Mouse (Mus musculus) layer of hippocampus, adult 2 months (tissue): ENCODE data around the gene Fam234b. TPM values are rescaled to one million over a fixed set of nuclear protein-coding genes. Genes with fewer than 3 reads are reported as not detected.

ENCODE experiments used
- DNase-seq, 2 experiments: peaks; one replicate each; pipeline ENCODE4 v3.0.0; 2022; ENCODE audit warnings: low spot score in 2 of 2
- H3K27ac ChIP-seq: fragments of 200-600 bp; 2 replicates; pipeline ENCODE4 v1.8.1; 2022
- H3K4me3 ChIP-seq: fragments of 200-600 bp; 2 replicates; pipeline ENCODE4 v1.8.1; 2022; ENCODE audit warnings: mild to moderate bottlenecking
- CTCF ChIP-seq: fragments of 200-600 bp; conservative IDR thresholded peaks from 2 replicates; pipeline ENCODE4 v1.8.1; 2022; ENCODE audit warnings: antibody characterized with exemption, mild to moderate bottlenecking, moderate library complexity
- long read RNA-seq, 2 experiments: library from polyadenylated mRNA; stranded (forward); transcript quantifications; one replicate each; pipeline ENCODE4 v2.0.0; 2021; ENCODE audit warnings: borderline mapping rate in 2 of 2
- total RNA-seq, 2 experiments: library from RNA; stranded (reverse); gene quantifications; 2 replicates each; pipeline ENCODE4 v1.2.3; 2021

Gene Fam234b
- 100 to 1,000 TPM; 161 to 166 TPM for total RNA-seq
- long read RNA-seq, experiment 1, full-length matches to known transcripts = 98 of 137 reads
- long read RNA-seq, experiment 1, partial matches to known transcripts = 21 of 137 reads
- long read RNA-seq, experiment 1, other reads (novel, unspliced or antisense) = 18 of 137 reads
- long read RNA-seq, experiment 2, full-length matches to known transcripts = 149 of 214 reads
- long read RNA-seq, experiment 2, partial matches to known transcripts = 34 of 214 reads
- long read RNA-seq, experiment 2, other reads (novel, unspliced or antisense) = 31 of 214 reads

DNA sequence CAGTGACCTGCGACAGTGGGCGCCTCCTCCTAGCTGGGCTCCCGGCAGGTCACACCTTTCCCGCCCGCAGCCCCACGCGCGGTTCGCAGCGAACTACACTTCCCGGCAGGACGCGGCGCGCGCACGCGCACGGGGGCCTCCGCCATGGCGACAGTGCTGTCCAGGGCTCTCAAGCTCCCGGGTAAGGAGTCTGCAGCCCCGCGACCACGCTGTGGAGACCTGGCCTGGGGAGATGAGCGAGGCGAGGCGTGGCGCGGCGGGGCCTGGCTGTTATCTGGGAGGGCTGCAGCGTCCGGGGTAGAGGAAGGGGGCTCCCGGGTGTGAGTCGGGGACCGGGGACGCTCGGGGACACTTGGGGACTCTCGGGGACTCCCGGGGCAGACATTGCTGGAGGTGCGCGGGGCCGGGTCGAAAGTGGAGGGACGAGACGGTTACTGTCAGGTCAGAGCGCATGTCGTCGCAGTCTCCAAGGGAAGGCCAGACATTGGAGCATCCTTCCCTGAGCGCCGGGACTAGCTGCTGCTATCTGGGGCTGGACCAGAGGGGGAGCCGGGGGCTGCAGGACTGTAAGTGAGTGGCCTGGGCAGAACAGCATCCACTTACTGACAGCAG lies at the start of gene Fam234b, which contains the start of gene Hebp1:
Gene Fam234b, plus strand, starts transcription at position 57 of the 612 bp plus-strand sequence.
Gene Hebp1, minus strand, starts transcription at position 102 of the 612 bp plus-strand sequence.
- Histone ChIP-seq H3K4me3 (peak within 1 kb of the TSS; percentile 86), H3K27ac (peak within 1 kb of the TSS; percentile 96)
- peak; percentile 52 for TF ChIP-seq CTCF
- DNase-seq = peak; percentile 84 to 89

DNA sequence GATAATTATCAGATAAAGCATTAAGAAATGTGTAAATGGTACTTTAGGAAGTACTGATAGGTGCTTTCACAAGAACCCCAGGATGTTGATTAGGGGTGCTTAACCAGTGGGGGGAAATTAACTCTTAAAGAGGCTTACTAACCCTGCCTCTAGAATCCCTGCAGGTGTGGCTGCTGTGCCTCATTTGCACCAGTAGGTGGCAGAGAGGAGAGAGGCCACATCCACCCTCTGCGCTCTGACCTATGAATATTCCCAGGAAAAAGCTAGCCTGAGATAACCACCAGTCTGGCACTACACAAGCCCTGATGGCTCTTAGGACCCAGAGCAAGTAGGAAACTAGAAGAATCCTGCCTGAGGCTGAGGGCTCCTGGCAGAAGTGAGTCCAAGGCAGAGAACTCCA lies 49.3 kb upstream of the Fam234b start:
- peak in 1 of 2 experiments; percentile 29 for DNase-seq
- TF ChIP-seq CTCF = peak; percentile 87
- no peak overlapping the region for H3K4me3 ChIP-seq
- no peak overlapping the region; the same call in 1 of the 2 replicates for H3K27ac ChIP-seq

DNA sequence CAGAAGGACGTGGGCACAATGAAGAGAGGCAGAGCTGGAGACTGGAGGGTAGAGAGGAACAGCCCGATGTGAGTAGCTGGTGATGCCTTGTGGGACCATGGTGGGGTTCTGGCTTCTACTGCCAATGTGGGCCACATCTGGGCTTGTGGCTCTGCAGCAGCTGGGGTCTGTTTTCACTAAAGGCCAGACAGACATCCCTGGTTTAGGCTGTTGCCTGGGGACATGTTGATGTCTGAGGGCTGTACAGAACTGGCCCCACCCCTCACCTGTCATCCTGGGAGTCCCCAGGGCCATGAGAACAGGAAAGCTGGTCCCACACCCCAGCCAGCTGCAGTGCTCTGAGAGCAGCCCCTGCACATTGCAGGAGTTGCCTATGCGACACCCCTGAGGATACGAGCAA lies 48.6 kb upstream of the Fam234b start:
- H3K4me3 ChIP-seq = no peak overlapping the region
- peak in 1 of 2 experiments; percentile 6 for DNase-seq
- TF ChIP-seq CTCF = no peak
- H3K27ac ChIP-seq = peak overlapping the region; percentile 53; the same call in 1 of the 2 replicates

DNA sequence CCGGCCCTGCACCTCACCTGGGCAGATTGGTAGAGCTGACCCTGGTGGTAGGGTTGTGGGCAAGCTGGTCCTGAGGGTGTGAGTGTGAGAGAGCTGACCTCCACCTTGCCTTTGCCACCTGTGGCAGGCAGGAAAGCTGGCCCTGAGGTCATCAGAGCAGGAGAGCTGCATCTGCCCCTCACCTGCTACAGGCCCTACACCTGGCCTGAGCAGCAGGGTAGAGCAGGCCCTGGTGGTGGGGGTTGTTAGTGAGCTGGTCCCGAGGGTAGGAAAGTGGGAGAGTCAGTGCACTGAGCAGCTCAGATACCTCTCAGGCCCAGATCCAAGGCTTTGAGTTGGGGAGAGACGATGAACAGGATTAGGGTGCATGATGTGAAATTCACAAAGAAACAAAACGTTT lies 48.1 kb upstream of the Fam234b start:
- Histone ChIP-seq H3K27ac (peak overlapping the region; percentile 53; the same call in 1 of the 2 replicates), H3K4me3 (no peak overlapping the region)
- DNase-seq = no peak
- no peak for TF ChIP-seq CTCF

DNA sequence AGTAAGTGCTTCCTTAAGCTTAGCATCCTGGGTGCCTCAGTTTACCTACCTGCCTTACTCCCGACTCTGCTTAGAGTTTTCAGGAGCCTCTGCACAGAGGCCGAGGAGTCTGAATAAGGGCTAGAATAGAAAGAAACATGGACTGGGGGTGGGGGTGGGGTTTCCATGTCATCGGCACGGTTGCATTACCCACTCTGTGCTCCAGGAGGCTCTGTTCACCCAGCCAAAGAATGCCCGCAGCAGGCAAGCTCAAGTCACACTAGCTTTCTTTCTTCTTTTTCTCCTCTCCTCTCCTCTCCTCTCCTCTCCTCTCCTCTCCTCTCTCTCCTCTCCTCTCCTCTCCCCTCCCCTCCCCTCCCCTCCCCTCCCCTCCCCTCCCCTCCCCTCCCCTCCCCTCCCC lies 47.5 kb upstream of the Fam234b start:
- DNase-seq = no peak
- TF ChIP-seq CTCF = peak; percentile 70
- Histone ChIP-seq H3K4me3 (no peak overlapping the region), H3K27ac (peak overlapping the region; percentile 53; the same call in 1 of the 2 replicates)

DNA sequence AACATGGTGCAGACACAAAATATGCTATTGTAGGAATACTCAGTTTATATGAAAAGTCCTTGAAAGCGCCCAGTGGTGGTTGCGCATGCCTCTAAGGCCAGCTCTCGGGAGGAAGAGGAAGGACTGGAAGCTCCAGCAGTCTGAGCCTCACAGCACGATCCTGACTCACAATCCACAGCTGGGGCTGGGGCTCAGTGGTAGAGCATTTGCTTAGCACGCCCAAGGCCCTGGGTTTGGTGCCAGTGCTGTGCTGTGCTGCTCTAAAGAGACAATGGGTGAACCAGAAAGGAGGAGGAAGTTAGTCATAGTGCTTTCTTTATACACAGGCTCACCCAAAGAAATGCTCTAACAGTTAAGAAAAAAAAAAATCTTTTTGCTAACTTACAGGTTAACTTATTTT lies 44.1 kb upstream of the Fam234b start:
- DNase-seq = no peak
- TF ChIP-seq CTCF = no peak
- Histone ChIP-seq H3K27ac (peak overlapping the region; percentile 40; the same call in 1 of the 2 replicates), H3K4me3 (no peak overlapping the region)

DNA sequence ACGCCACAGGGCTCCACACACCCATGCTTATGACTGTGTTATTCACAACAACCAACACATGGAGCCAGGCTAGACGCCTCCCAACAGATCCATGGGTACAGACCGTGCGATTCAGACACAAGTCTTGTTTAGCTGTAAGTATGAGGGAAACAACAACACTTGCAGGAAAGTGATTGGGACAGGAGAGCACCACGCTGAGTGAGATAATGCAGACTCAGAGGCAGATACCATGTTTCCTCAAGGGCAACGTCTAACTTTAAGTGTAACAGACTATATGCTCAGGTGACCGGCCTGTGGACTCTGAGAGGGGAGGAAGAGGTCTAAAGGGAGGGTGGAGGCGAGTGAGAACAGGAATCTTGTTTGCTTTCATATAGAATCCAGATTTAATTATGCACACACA lies 41.2 kb upstream of the Fam234b start:
- peak overlapping the region; percentile 28; the same call in 1 of the 2 replicates for H3K27ac ChIP-seq
- no peak for TF ChIP-seq CTCF
- DNase-seq = no peak
- no peak overlapping the region for H3K4me3 ChIP-seq

DNA sequence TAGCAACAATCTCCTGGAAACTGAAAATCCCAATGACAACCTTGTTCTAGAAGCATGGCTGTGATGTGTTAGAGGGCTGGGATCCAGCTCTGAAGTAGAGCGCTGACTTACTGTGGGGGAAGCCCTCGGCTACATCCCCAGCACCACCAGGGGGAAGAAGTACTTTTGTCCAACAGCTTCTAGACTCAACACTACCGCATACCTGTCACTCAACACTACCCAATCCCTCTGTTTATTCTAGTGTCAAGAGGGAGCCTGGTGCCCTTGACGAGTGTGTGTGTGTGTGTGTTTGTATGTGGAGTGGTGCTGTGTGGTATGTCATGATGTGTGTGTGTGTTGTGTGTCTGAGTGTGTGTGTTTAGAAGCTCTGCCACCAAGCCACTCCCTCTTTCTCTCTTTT lies 40.3 kb upstream of the Fam234b start:
- peak; percentile 35 for TF ChIP-seq CTCF
- Histone ChIP-seq H3K27ac (0 out of 2 replicates have a peak overlapping the region, but pooled peaks have one; percentile 18), H3K4me3 (no peak overlapping the region)
- DNase-seq = no peak

DNA sequence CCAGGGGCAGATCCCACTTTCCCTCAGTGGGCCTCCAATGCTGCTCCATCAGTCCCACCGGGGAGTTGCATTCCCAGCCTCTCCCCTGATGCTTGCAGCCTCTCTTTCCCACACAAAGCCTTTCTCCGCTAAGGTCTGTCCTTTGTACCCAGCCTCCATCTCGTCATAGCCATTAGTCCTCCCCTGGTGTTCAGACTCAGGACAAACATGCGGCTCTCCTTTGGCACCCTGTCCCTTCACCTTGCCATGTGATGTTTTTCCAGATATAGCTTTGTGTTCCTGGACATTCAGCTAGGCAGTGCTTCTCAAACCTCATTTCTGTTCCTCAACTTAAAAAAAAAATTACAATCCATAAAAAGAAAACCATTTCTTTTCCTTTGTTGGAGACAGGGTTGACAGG lies 39.3 kb upstream of the Fam234b start:
- Histone ChIP-seq H3K4me3 (no peak overlapping the region), H3K27ac (no peak overlapping the region)
- TF ChIP-seq CTCF = no peak
- DNase-seq = no peak

DNA sequence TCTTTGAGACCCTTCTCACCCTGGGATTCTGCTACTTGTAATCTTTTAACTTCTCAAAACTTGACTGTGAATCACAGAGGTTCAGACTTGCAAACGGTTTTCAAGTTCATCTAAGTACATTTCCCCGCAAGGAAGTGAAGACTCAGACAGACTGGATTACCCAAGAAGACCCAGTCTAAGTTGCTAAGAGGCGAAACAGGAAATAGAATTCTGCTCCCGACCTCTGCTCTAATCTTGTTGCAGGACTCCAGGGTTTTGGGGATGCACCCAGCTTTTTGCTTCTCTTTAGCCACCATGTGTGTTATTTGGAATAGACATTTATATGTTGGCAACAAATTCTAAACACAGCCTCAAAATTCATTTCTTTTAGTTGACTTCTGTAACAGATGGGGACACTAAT lies 36.4 kb upstream of the Fam234b start:
- Histone ChIP-seq H3K4me3 (no peak overlapping the region), H3K27ac (no peak overlapping the region)
- no peak for DNase-seq
- no peak for TF ChIP-seq CTCF

DNA sequence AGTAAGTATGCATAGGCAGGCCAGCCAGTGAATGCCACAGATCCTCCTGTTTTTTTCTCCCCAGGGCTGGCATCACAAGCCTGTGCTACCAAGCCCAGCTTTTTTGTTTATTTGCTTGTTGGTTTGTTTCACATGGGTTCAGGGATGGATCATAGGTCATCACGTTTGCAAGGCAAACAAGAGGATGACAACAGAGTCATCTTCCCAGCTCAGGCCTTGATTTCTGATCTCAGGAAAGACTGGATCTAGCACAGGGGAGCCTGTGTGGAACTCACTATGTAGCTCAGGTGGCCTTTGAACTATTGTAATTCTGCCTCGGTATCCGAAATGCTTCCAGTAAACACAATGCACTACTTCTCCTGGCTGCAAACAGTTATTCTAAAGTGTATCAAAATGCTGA lies 35.5 kb upstream of the Fam234b start:
- no peak for TF ChIP-seq CTCF
- Histone ChIP-seq H3K27ac (no peak overlapping the region), H3K4me3 (no peak overlapping the region)
- no peak for DNase-seq

DNA sequence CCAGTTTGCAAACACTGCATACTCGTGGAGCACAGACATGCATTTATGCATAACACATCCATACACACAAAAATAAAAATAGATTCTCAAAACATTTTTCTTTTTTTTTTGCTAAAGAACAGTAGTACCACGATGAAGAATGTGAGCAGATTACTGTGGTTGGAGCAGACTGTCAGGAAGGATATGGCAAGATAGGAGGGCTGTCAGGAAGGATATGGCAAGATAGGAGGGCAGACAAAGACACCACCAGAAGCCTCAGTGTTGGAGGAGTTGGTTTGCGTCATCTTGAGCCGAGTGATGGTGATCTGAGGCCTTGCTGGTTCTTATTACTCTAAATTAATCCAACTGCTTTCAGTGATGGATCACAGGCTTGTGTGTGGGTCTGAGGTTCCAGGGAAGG lies 34.9 kb upstream of the Fam234b start:
- DNase-seq = no peak
- TF ChIP-seq CTCF = no peak
- Histone ChIP-seq H3K27ac (no peak overlapping the region), H3K4me3 (no peak overlapping the region)

DNA sequence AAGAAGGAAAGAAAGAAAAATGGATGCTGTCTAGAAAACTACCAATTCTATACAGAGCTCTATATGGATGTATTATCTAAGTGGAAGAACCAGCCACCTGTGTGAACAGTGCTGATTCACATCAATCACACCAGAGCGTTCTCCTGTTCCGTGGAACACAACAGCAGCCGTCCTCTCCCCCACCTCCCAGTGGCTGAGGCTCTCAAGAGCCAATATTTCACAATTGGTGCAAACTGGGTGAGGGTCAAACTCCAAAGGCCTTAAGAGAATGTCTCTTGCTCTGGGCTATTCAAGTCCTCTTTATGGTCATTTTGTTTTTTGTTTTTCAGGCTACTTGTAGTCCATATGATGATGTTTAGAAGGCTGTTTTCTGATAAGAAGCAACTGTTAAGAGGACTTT lies 32.6 kb upstream of the Fam234b start:
- no peak for TF ChIP-seq CTCF
- Histone ChIP-seq H3K4me3 (no peak overlapping the region), H3K27ac (no peak overlapping the region; the same call in 1 of the 2 replicates)
- no peak for DNase-seq

DNA sequence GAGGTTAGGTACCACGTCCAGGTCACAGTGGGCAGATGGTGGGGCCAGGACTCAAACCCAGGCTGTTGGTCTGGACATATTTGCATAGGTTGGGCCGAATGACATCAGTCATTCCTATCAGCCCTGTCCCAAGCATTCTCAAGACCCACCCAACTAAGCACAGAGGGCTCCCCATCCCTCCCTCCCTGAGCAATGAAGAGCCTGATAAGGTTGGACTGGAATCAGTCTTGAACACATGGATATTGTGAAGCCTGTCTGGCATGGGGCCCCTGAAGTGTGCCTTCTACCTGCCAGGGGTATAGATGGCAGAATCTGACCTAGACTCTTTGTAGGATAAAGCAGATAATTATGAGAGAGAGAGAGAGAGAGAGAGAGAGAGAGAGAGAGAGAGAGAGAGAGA lies 32.1 kb upstream of the Fam234b start:
- Histone ChIP-seq H3K27ac (no peak overlapping the region; the same call in 1 of the 2 replicates), H3K4me3 (no peak overlapping the region)
- TF ChIP-seq CTCF = no peak
- no peak for DNase-seq
